Mouse (Mus musculus) spleen, adult 12 weeks (tissue): ENCODE data around the gene Gm614.

Source experiments
- DNase-seq: peaks from one replicate; pipeline ENCODE4 v3.0.0; 2022; ENCODE audit warnings: low spot score

Gm614 gene

GRCm38 (mm10) chrX:101260441-101261325, 3.1 kb downstream of the Gm614 start:
- no peak for DNase-seq

DNA sequence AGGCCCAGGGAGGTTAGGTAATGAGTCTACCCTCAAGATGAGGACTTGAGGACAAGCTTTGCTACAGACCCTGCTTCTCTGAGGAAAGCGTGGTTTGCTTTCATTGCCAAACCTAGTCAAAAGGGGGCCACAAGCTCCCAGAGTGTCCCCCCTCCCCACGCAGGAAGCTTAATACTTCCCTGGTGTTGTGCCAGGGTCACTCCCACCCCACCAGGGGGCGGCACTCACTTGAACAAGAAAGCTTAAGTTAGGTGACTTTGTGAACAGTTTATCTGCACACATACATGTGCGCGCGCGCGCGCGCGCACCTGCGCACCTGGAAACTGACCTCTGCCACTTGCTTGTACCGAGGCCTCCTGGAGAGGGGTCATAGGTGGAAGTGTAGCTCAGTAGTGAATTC, 7.2 kb downstream of the Gm614 start:
- no peak for DNase-seq

- peak; percentile 11 for DNase-seq
These were observed 9.1 kb downstream of the Gm614 start for GRCm38 (mm10) chrX:101254740-101255139.

- peak; percentile 75 for DNase-seq
These were observed 9.7 kb downstream of the Gm614 start, which contains the start of gene Foxo4 for GRCm38 (mm10) chrX:101253952-101254729. TSS of gene Foxo4 (plus strand) at chrX:101254528.

GRCm38 (mm10) chrX:101245011-101245410, 18.8 kb downstream of the Gm614 start:
- DNase-seq = no peak

GRCm38 (mm10) chrX:101222796-101223162, 41.0 kb downstream of the Gm614 start:
- no peak for DNase-seq

DNA sequence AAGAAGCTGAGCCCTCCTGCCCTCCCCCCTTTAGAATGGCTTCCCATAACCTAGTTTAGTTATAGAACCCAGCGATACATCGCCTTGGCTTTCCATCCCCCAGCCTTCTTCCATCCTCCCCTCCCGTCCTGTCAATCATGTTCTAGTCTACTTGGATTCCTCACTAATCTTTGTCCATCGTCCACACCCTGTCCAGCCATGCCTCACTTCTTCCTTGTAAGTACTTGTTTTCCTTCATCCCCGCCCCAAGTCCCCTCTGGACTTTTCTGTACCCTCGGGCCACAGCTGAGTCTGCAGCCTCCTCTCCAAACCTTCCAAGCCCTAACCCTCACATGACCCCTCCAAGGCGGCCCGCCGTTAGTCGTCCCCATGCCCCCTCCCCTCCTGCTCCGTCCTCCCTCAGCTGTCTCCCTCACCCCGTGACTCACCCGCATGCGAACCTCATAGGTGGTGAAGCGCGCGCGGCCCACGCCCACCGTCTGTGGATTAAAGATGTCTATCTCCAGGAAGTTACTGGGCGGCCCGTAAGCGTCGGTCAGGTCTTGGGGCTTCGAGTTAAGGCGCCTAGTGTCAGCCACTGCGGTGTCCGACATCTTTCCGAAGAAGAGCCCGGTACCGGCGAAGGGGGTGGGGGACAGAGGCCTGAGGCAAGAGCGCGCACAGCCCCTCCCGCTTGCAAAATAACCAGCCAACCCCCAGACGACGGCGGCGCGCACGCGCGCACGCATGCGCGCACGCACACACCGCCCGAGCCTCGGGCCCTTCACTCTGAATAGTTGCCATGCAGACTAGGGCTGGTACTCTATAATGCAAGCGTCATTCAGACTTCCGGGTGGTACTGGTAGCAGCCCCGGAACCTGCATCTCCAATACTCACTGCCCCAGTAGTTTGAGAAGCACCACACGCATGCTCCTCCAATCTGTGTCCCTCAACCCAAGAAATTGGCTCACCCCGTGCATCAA, 41.7 kb downstream of the Gm614 start, which contains the start of gene Snx12:
Gene Snx12 (minus strand): TSS at position 730 of the 962 bp plus-strand sequence.
- peak; percentile 71 for DNase-seq
